Mouse (Mus musculus) lung, adult 2 months (tissue): Measurements from ENCODE around the gene Sel1l3. TPM values are rescaled to one million over a fixed set of nuclear protein-coding genes. Genes with fewer than 3 reads are reported as not detected.
A peak's percentile ranks its signal among the peaks of the same experiment; 100 is the strongest.

Experiments
- DNase-seq: peaks from one replicate; pipeline ENCODE4 v3.0.0; 2022
- H3K4me1 ChIP-seq: fragments of 200-500 bp; 2 replicates; pipeline ENCODE4 v1.6.1; 2011; ENCODE audit warnings: low read length; ENCODE audit not compliant: control insufficient read depth, insufficient read depth
- H3K4me3 ChIP-seq: fragments of 200-500 bp; replicated peaks from 2 replicates; pipeline ENCODE3; 2011; ENCODE audit warnings: low read depth, mild to moderate bottlenecking, control low read depth, low read length; ENCODE audit errors: extremely low read depth
- CTCF ChIP-seq: fragments of 200-500 bp; IDR thresholded peaks from 2 replicates; pipeline ENCODE4 v1.5.1; 2011; ENCODE audit warnings: mild to moderate bottlenecking, low read length, control low read depth; ENCODE audit not compliant: insufficient read depth
- POLR2A ChIP-seq: fragments of 200-500 bp; IDR thresholded peaks from 2 replicates; pipeline ENCODE4 v1.6.1; 2011; ENCODE audit warnings: low read depth, mild to moderate bottlenecking, control low read depth, low read length, borderline replicate concordance; ENCODE audit errors: extremely low read depth
- whole genome bisulfite sequencing: fragments of 180-500 bp; shearing (Covaris S2); methylation state at CpG from one replicate; pipeline ENCODE4 v1.1.7; 2018; 5-methylcytosine and 5-hydroxymethylcytosine counted together
- polyA plus RNA-seq: library from polyadenylated mRNA; depleted of rRNA; stranded (reverse); fragments of >200 nt; gene quantifications from 2 replicates; pipeline ENCODE4 v1.2.3, GENCODE M21; 2012

The Sel1l3 gene
- polyA plus RNA-seq, 1 experiment, result 2.1 TPM

- no peak for DNase-seq
- no peak overlapping the region for H3K4me3 ChIP-seq
- 39% methylated on average over 4 of the region's 4 CpGs for WGBS
These were observed 74.6 kb downstream of the Sel1l3 start for GRCm38 (mm10) chr5:53139140-53139539.

GRCm38 (mm10) chr5:53138025-53138424 lies 75.7 kb downstream of the Sel1l3 start:
- 79% methylated on average over 8 of the region's 8 CpGs for WGBS

More at GRCm38 (mm10) chr5:53139140-53139539, 74.6 kb downstream of the Sel1l3 start:
- TF ChIP-seq CTCF, result no peak
- no peak for TF ChIP-seq POLR2A
- H3K4me1 ChIP-seq, result no peaks in the 10 kb centered on the region

GRCm38 (mm10) chr5:53135984-53136383 lies 77.7 kb downstream of the Sel1l3 start:
- H3K4me1 ChIP-seq, result no peaks in the 10 kb centered on the region
- TF ChIP-seq POLR2A (no peak), CTCF (no peak)
- 69% methylated on average over 8 of the region's 8 CpGs for WGBS
- no peak for DNase-seq
- no peak overlapping the region for H3K4me3 ChIP-seq

More at GRCm38 (mm10) chr5:53138025-53138424, 75.7 kb downstream of the Sel1l3 start:
- no peaks in the 10 kb centered on the region for H3K4me1 ChIP-seq
- no peak overlapping the region for H3K4me3 ChIP-seq
- TF ChIP-seq CTCF (no peak), POLR2A (no peak)
- no peak for DNase-seq

- no peaks in the 10 kb centered on the region for H3K4me1 ChIP-seq
- no peak overlapping the region for H3K4me3 ChIP-seq
- WGBS, result 88% methylated on average over 2 of the region's 2 CpGs
- DNase-seq, result no peak
- TF ChIP-seq POLR2A, result no peak
- no peak for TF ChIP-seq CTCF
These were observed 79.7 kb downstream of the Sel1l3 start for GRCm38 (mm10) chr5:53134003-53134402.

GRCm38 (mm10) chr5:53124701-53125100 lies 89.0 kb downstream of the Sel1l3 start:
- TF ChIP-seq POLR2A (no peak), CTCF (no peak)
- no peak overlapping the region for H3K4me3 ChIP-seq
- 56% methylated on average over 4 of the region's 4 CpGs for WGBS
- DNase-seq, result no peak
- no peaks in the 10 kb centered on the region; the same call in 1 of the 2 replicates for H3K4me1 ChIP-seq

- DNase-seq, result peak; percentile 12
- TF ChIP-seq CTCF, result peak; percentile 65
- no peak for TF ChIP-seq POLR2A
- Histone ChIP-seq H3K4me3 (no peak overlapping the region), H3K4me1 (no peaks in the 10 kb centered on the region; the same call in 1 of the 2 replicates)
- 40% methylated on average over 10 of the region's 10 CpGs for WGBS
These were observed 90.0 kb downstream of the Sel1l3 start for GRCm38 (mm10) chr5:53123525-53124286.

- no peak for TF ChIP-seq CTCF
- no peak for TF ChIP-seq POLR2A
- no peak overlapping the region for H3K4me3 ChIP-seq
- H3K4me1 ChIP-seq, result no peaks in the 10 kb centered on the region; the same call in 1 of the 2 replicates
- no peak for DNase-seq
- 35% methylated on average over 3 of the region's 3 CpGs for WGBS
These were observed 94.0 kb downstream of the Sel1l3 start for GRCm38 (mm10) chr5:53119689-53120088.

GRCm38 (mm10) chr5:53118212-53118611 lies 95.5 kb downstream of the Sel1l3 start:
- 89% methylated on average over 8 of the region's 8 CpGs for WGBS
- TF ChIP-seq CTCF (no peak), POLR2A (no peak)
- DNase-seq, result no peak
- Histone ChIP-seq H3K4me3 (no peak overlapping the region), H3K4me1 (no peaks in the 10 kb centered on the region; the same call in 1 of the 2 replicates)

GRCm38 (mm10) chr5:53114616-53115267 lies 99.0 kb downstream of the Sel1l3 start:
- DNase-seq, result no peak
- Histone ChIP-seq H3K4me3 (no peak overlapping the region), H3K4me1 (no peaks in the 10 kb centered on the region; the same call in 1 of the 2 replicates)
- WGBS, result 79% methylated on average over 12 of the region's 12 CpGs
- TF ChIP-seq POLR2A, result no peak
- TF ChIP-seq CTCF, result no peak
